Mouse (Mus musculus): ENCODE measurements around the gene Hepacam2. TPM values are rescaled to one million over a fixed set of nuclear protein-coding genes. Genes with fewer than 3 reads are reported as not detected.

Hepacam2 gene
- polyA plus RNA-seq, 1 experiment from 2014 or later: 0.07 TPM

Other genes starting within 250 kb of the Hepacam2 start
- 1.4 and 1.5 TPM in 2 replicates for gene Samd9l, start 98.7 kb downstream of the Hepacam2 start, polyA plus RNA-seq (2015; fragmentation: Nextera tagmentation; extraction: Ambion mirVana)
- 19.2 and 21.0 TPM in 2 replicates for gene Vps50, start 84 bp upstream of the Hepacam2 start, polyA plus RNA-seq (2015; fragmentation: Nextera tagmentation; extraction: Ambion mirVana)